Mouse (Mus musculus): ENCODE data around the gene Dthd1.

GRCm38 (mm10) chr5:62909074-62909473 lies 95.5 kb downstream of the Dthd1 start:
- TF ChIP-seq GATA1 (IDR thresholded peaks at IDR 0.05; ENCODE audit: low read length), result no peak
- no peak for TF ChIP-seq TAL1 (IDR thresholded peaks at IDR 0.05; ENCODE audit: low read length)
